Mouse (Mus musculus) hindbrain, embryonic 11.5 days (tissue): Measurements from ENCODE around the gene Kbtbd12. TPM values are rescaled to one million over a fixed set of nuclear protein-coding genes. Genes with fewer than 3 reads are reported as not detected.

Source experiments
- ATAC-seq: fragments of 200-750 bp; cut with Nextera tagmentation; 2 replicates; pipeline ENCODE4 v1.8.0; 2017; ENCODE audit warnings: mild to moderate bottlenecking, moderate TSS enrichment, moderate library complexity; ENCODE audit not compliant: low FRiP score
- DNase-seq: peaks from one replicate; pipeline ENCODE4 v3.0.0-alpha.2; 2015; ENCODE audit warnings: low spot score
- H3K27ac ChIP-seq: fragments of 300-500 bp; sonication (generic); 2 replicates; pipeline ENCODE4 v1.5.1; 2014; ENCODE audit warnings: mild to moderate bottlenecking, low read depth, low read length
- H3K27me3 ChIP-seq: fragments of 300-500 bp; sonication (generic); 2 replicates; pipeline ENCODE4 v1.6.1; 2014; ENCODE audit warnings: mild to moderate bottlenecking, low read length, moderate library complexity, mixed read lengths; ENCODE audit not compliant: control insufficient read depth, insufficient read depth
- H3K36me3 ChIP-seq: fragments of 300-500 bp; sonication (generic); 2 replicates; pipeline ENCODE4 v1.6.1; 2014; ENCODE audit warnings: mild to moderate bottlenecking, low read length, moderate library complexity, mixed read lengths; ENCODE audit not compliant: control insufficient read depth, insufficient read depth
- H3K4me1 ChIP-seq: fragments of 300-500 bp; sonication (generic); replicated peaks from 2 replicates; pipeline ENCODE4 v1.6.1; 2014; ENCODE audit warnings: low read length, mixed read lengths; ENCODE audit not compliant: control insufficient read depth, insufficient read depth
- H3K4me2 ChIP-seq: fragments of 300-500 bp; sonication (generic); replicated peaks from 2 replicates; pipeline ENCODE4 v1.6.1; 2014; ENCODE audit warnings: mild to moderate bottlenecking, low read depth, low read length
- H3K4me3 ChIP-seq: fragments of 300-500 bp; sonication (generic); 2 replicates; pipeline ENCODE4 v1.5.1; 2014; ENCODE audit warnings: low read depth, low read length
- H3K9ac ChIP-seq: fragments of 300-500 bp; sonication (generic); 2 replicates; pipeline ENCODE4 v1.6.1; 2014; ENCODE audit warnings: low read depth, low read length
- H3K9me3 ChIP-seq: fragments of 300-500 bp; sonication (generic); 2 replicates; pipeline ENCODE4 v1.6.1; 2016; ENCODE audit warnings: low read length; ENCODE audit not compliant: control insufficient read depth
- WGBS: fragments of 180-500 bp; shearing (Covaris S2); extraction: QIAGEN DNeasy Blood & Tissue Kit; methylation state at CpG from one replicate; pipeline ENCODE4 v1.1.7; 2014; 5-methylcytosine and 5-hydroxymethylcytosine counted together
- polyA plus RNA-seq: library from polyadenylated mRNA; unstranded; fragments of >200 nt; fragmentation: Nextera tagmentation; extraction: Ambion mirVana; gene quantifications from 2 replicates; pipeline ENCODE4 v1.2.1, GENCODE M21; 2014

Gene Kbtbd12
- polyA plus RNA-seq: not detected in 2 replicates

- no peak within 1 kb of the TSS for H3K9ac ChIP-seq
- no peaks in the 10 kb centered on the region for H3K4me1 ChIP-seq
- no peak within 1 kb of the TSS for H3K4me3 ChIP-seq
- H3K27ac ChIP-seq: no peak within 1 kb of the TSS
- 91% methylated on average over 5 of the region's 5 CpGs for WGBS
- no peaks in the 10 kb centered on the region for H3K9me3 ChIP-seq
- DNase-seq: no peak
- no peaks in the 10 kb centered on the region for H3K36me3 ChIP-seq
- H3K4me2 ChIP-seq: no peak within 1 kb of the TSS
- H3K27me3 ChIP-seq: no peaks in the 10 kb centered on the region
- ATAC-seq: no peak
Measured at GRCm38 (mm10) chr6:88637611-88638301, at the start of gene Kbtbd12. Gene Kbtbd12, minus strand, starts transcription at chr6:88637950.

GRCm38 (mm10) chr6:88683380-88684053 is 45.8 kb upstream of the Kbtbd12 start:
- Histone ChIP-seq H3K9me3 (no peaks in the 10 kb centered on the region), H3K4me3 (no peak overlapping the region), H3K36me3 (no peaks in the 10 kb centered on the region), H3K4me2 (no peak overlapping the region), H3K27ac (no peak overlapping the region), H3K9ac (no peak overlapping the region), H3K27me3 (no peaks in the 10 kb centered on the region), H3K4me1 (no peaks in the 10 kb centered on the region)
- WGBS: 64% methylated on average over 7 of the region's 7 CpGs
- ATAC-seq (no peak), DNase-seq (no peak)

GRCm38 (mm10) chr6:88681026-88681425 is 43.3 kb upstream of the Kbtbd12 start:
- no peak for DNase-seq
- Histone ChIP-seq H3K27me3 (no peaks in the 10 kb centered on the region), H3K36me3 (no peaks in the 10 kb centered on the region), H3K4me1 (no peaks in the 10 kb centered on the region), H3K4me2 (no peak overlapping the region), H3K4me3 (no peak overlapping the region), H3K27ac (no peak overlapping the region), H3K9me3 (no peaks in the 10 kb centered on the region), H3K9ac (no peak overlapping the region)
- 88% methylated on average over 3 of the region's 3 CpGs for WGBS
- no peak for ATAC-seq

GRCm38 (mm10) chr6:88677738-88678137 is 40.0 kb upstream of the Kbtbd12 start:
- Histone ChIP-seq H3K27ac (no peak overlapping the region), H3K9ac (no peak overlapping the region), H3K4me2 (no peak overlapping the region), H3K36me3 (no peaks in the 10 kb centered on the region), H3K4me3 (no peak overlapping the region), H3K4me1 (no peaks in the 10 kb centered on the region), H3K27me3 (no peaks in the 10 kb centered on the region), H3K9me3 (no peaks in the 10 kb centered on the region)
- ATAC-seq (no peak), DNase-seq (no peak)
- 61% methylated on average over 2 of the region's 2 CpGs for WGBS

- DNase-seq (no peak), ATAC-seq (no peak)
- no peak overlapping the region for H3K4me2 ChIP-seq
- no peaks in the 10 kb centered on the region for H3K36me3 ChIP-seq
- no peak overlapping the region for H3K27ac ChIP-seq
- H3K27me3 ChIP-seq: no peaks in the 10 kb centered on the region
- H3K4me3 ChIP-seq: no peak overlapping the region
- no peaks in the 10 kb centered on the region for H3K4me1 ChIP-seq
- 88% methylated on average over 6 of the region's 6 CpGs for WGBS
- no peaks in the 10 kb centered on the region for H3K9me3 ChIP-seq
- H3K9ac ChIP-seq: no peak overlapping the region
Measured at GRCm38 (mm10) chr6:88676753-88677736, 39.3 kb upstream of the Kbtbd12 start.

GRCm38 (mm10) chr6:88675815-88676214 is 38.1 kb upstream of the Kbtbd12 start:
- Histone ChIP-seq H3K4me2 (no peak overlapping the region), H3K4me3 (no peak overlapping the region), H3K27me3 (no peaks in the 10 kb centered on the region), H3K27ac (no peak overlapping the region), H3K9ac (no peak overlapping the region), H3K9me3 (no peaks in the 10 kb centered on the region), H3K4me1 (no peaks in the 10 kb centered on the region), H3K36me3 (no peaks in the 10 kb centered on the region)
- WGBS: 91% methylated on average over 2 of the region's 2 CpGs
- ATAC-seq (no peak), DNase-seq (no peak)

GRCm38 (mm10) chr6:88662284-88662683 is 24.5 kb upstream of the Kbtbd12 start:
- H3K36me3 ChIP-seq: no peaks in the 10 kb centered on the region
- 88% methylated on average over 3 of the region's 3 CpGs for WGBS
- H3K27ac ChIP-seq: no peak overlapping the region
- no peak for DNase-seq
- no peak overlapping the region for H3K9ac ChIP-seq
- H3K9me3 ChIP-seq: no peaks in the 10 kb centered on the region
- ATAC-seq: no peak
- H3K4me1 ChIP-seq: no peaks in the 10 kb centered on the region
- H3K27me3 ChIP-seq: no peaks in the 10 kb centered on the region
- no peak overlapping the region for H3K4me2 ChIP-seq
- no peak overlapping the region for H3K4me3 ChIP-seq

GRCm38 (mm10) chr6:88661696-88662095 is 23.9 kb upstream of the Kbtbd12 start:
- DNase-seq (no peak), ATAC-seq (no peak)
- H3K4me2 ChIP-seq: no peak overlapping the region
- no peaks in the 10 kb centered on the region for H3K9me3 ChIP-seq
- no peak overlapping the region for H3K27ac ChIP-seq
- 84% methylated on average over 2 of the region's 2 CpGs for WGBS
- H3K4me3 ChIP-seq: no peak overlapping the region
- H3K9ac ChIP-seq: no peak overlapping the region
- no peaks in the 10 kb centered on the region for H3K27me3 ChIP-seq
- no peaks in the 10 kb centered on the region for H3K4me1 ChIP-seq
- H3K36me3 ChIP-seq: no peaks in the 10 kb centered on the region
